Mouse (Mus musculus): ENCODE results near the gene Gps2. TPM values are rescaled to one million over a fixed set of nuclear protein-coding genes. Genes with fewer than 3 reads are reported as not detected.

The Gps2 gene
- polyA plus RNA-seq, 1 experiment from 2014 or later = 49.2 TPM

GRCm38 (mm10) chr11:69930967-69931537 is 17.4 kb downstream of the Gps2 start:
- no peak overlapping the region for H3K9ac ChIP-seq
- 0 out of 2 replicates have a peak, but pooled peaks cover 2% of the 10 kb centered on the region for H3K27me3 ChIP-seq (replicated peaks)
- H3K4me2 ChIP-seq = no peak overlapping the region
- no peak overlapping the region for H3K4me3 ChIP-seq
- no peaks in the 10 kb centered on the region for H3K9me3 ChIP-seq (replicated peaks)
- no peak overlapping the region for H3K27ac ChIP-seq (ENCODE audit: poor library complexity, severe bottlenecking)
- H3K36me3 ChIP-seq = no peaks in the 10 kb centered on the region
- no peak for ATAC-seq (ENCODE audit: insufficient number of reproducible peaks, low FRiP score)
- peaks cover 9% of the 10 kb centered on the region for H3K4me1 ChIP-seq (replicated peaks)
- WGBS = 58% methylated on average over 3 of the region's 3 CpGs

DNA sequence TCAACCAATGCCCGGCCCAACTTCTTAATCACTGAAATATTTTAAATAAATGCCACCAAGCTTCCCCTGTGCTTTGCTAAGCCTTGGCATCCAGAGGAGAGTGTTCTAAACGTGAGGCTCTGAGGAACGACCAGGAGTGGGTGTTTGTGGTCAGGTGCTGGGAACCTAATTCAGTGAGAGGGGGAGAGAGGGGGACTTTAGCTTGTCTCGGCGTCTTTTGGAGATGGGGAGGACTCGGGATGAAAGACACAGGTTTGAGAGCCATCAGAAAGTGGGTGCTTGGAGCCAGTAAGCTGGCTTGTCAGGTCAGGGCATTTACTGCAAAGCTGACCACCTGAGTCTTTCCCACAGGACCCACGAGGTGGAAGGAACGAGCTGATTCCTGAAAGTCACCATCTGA is 18.1 kb downstream of the Gps2 start:
- no peak overlapping the region for H3K4me2 ChIP-seq
- H3K27me3 ChIP-seq (replicated peaks) = peaks cover 8% of the 10 kb centered on the region
- no peak for ATAC-seq (ENCODE audit: insufficient number of reproducible peaks, low FRiP score)
- H3K9ac ChIP-seq = no peak overlapping the region
- no peak overlapping the region for H3K4me3 ChIP-seq
- WGBS = 60% methylated on average over 8 of the region's 8 CpGs
- H3K36me3 ChIP-seq = no peaks in the 10 kb centered on the region
- peaks cover 16% of the 10 kb centered on the region for H3K4me1 ChIP-seq (replicated peaks)
- H3K9me3 ChIP-seq (replicated peaks) = no peaks in the 10 kb centered on the region
- no peak overlapping the region for H3K27ac ChIP-seq (ENCODE audit: poor library complexity, severe bottlenecking)

DNA sequence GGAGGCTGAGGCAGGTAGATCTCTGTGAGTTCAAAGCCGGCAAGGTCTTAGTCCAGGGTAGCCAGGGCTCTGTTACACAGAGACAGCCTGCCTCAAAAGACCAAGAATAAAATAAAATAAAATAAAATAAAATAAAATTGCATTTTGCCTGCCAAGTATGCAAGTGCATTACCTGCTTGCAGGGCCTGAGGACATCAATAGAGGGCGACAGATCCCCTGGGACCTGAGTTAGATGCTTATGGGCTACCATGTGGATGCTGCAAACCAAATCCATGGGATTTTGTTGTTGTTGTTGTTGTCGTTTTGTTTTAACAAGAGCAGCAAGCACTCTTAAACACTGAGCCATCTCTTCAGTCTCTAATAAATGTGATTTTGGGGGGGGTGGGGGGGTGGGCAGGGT is 18.6 kb downstream of the Gps2 start:
- Histone ChIP-seq H3K4me1 (replicated peaks) (peaks cover 21% of the 10 kb centered on the region), H3K4me3 (no peak overlapping the region), H3K27me3 (replicated peaks) (peaks cover 13% of the 10 kb centered on the region), H3K4me2 (no peak overlapping the region), H3K36me3 (no peaks in the 10 kb centered on the region), H3K9me3 (replicated peaks) (no peaks in the 10 kb centered on the region), H3K9ac (no peak overlapping the region), H3K27ac (ENCODE audit: poor library complexity, severe bottlenecking) (no peak overlapping the region)
- WGBS = 32% methylated on average over 3 of the region's 3 CpGs
- no peak for ATAC-seq (ENCODE audit: insufficient number of reproducible peaks, low FRiP score)

GRCm38 (mm10) chr11:69933066-69933465 is 19.4 kb downstream of the Gps2 start:
- Histone ChIP-seq H3K36me3 (no peaks in the 10 kb centered on the region), H3K27me3 (replicated peaks) (peaks cover 21% of the 10 kb centered on the region), H3K4me3 (no peak overlapping the region), H3K9ac (no peak overlapping the region), H3K9me3 (replicated peaks) (no peaks in the 10 kb centered on the region), H3K27ac (ENCODE audit: poor library complexity, severe bottlenecking) (no peak overlapping the region), H3K4me2 (no peak overlapping the region), H3K4me1 (replicated peaks) (peaks cover 28% of the 10 kb centered on the region)
- WGBS = 70% methylated on average over 4 of the region's 4 CpGs
- ATAC-seq (ENCODE audit: insufficient number of reproducible peaks, low FRiP score) = no peak

DNA sequence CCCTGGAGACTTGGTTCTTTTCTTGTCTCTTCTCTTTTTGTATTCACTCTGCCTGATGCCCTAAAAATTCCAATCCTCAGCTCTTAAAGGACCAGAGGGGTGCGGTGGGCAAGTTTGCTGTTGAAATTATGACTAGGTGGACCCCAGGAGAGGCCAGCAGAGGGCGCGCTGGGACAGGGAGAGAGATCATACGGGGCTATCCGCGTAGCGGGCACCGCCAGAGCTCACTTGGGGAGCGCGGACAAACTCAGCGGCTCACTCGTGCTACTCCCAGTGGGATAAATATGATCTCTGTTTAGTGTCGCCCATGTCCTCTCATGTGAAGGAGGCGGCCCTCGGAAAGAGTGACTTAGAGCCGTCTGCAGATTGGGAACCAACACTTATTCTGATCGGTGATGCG is 20.5 kb downstream of the Gps2 start:
- under 1% methylated on average over 18 of the region's 18 CpGs for WGBS
- no peaks in the 10 kb centered on the region for H3K36me3 ChIP-seq
- H3K9me3 ChIP-seq (replicated peaks) = no peaks in the 10 kb centered on the region
- peak overlapping the region; percentile 59 for H3K4me2 ChIP-seq
- peaks cover 32% of the 10 kb centered on the region for H3K27me3 ChIP-seq (replicated peaks)
- peaks cover 28% of the 10 kb centered on the region for H3K4me1 ChIP-seq (replicated peaks)
- peak; percentile 31; the same call in 1 of the 2 replicates for ATAC-seq (ENCODE audit: insufficient number of reproducible peaks, low FRiP score)
- H3K9ac ChIP-seq = 0 out of 2 replicates have a peak overlapping the region, but pooled peaks have one; percentile 13
- H3K4me3 ChIP-seq = no peak overlapping the region
- no peak overlapping the region for H3K27ac ChIP-seq (ENCODE audit: poor library complexity, severe bottlenecking)

GRCm38 (mm10) chr11:69934681-69935080 is 21.0 kb downstream of the Gps2 start:
- Histone ChIP-seq H3K9ac (no peak overlapping the region), H3K4me2 (peak overlapping the region; percentile 59), H3K27ac (ENCODE audit: poor library complexity, severe bottlenecking) (no peak overlapping the region), H3K4me1 (replicated peaks) (peaks cover 28% of the 10 kb centered on the region), H3K36me3 (no peaks in the 10 kb centered on the region), H3K4me3 (no peak overlapping the region), H3K9me3 (replicated peaks) (no peaks in the 10 kb centered on the region), H3K27me3 (replicated peaks) (peaks cover 37% of the 10 kb centered on the region)
- ATAC-seq (ENCODE audit: insufficient number of reproducible peaks, low FRiP score) = no peak
- WGBS = 14% methylated on average over 6 of the region's 6 CpGs

DNA sequence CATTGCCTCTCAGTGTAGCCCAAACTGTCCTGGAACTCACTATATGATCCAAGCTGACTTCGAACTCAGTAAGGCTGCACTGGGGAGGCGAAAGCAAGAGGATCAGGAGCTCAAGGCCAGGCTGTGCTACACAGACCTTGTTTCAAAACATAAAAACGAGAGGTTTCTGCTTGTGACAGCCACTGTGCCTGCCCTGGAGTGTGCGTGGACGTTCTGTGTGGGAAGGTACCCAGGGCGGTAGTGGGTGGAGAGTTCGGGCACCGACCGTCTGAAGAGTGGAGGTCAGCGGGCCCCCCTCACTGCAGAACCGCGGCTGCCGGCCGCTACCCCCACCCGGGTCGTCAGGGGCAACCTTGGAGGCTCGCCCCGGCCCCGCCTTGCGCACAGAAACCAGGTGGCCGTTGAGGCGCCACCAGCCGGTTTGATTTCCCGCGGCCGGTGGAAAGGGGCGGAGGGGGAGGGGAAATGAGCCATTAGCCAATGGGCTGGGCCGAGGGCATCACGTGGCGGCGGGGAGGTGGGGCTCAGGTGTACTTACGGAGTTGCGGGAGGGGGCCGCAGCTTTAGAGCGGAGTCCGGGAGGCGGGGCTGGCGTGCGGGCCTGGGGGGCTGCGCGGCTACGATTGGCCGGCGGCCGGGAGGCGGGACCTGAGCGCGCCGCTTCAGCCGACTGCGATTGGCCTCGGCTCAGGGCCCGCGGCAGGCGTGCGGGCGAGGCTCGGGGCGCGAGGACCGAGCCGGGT is 21.6 kb downstream of the Gps2 start, which contains the start of gene Ybx2:
Gene Ybx2 (plus strand): TSS at position 660 of the 743 bp plus-strand sequence.
- peaks cover 44% of the 10 kb centered on the region for H3K27me3 ChIP-seq (replicated peaks)
- WGBS = 2% methylated on average over 60 of the region's 62 CpGs
- H3K4me1 ChIP-seq (replicated peaks) = peaks cover 28% of the 10 kb centered on the region
- no peaks in the 10 kb centered on the region for H3K9me3 ChIP-seq (replicated peaks)
- no peaks in the 10 kb centered on the region for H3K36me3 ChIP-seq
- H3K4me2 ChIP-seq = peak within 1 kb of the TSS; percentile 98
- H3K27ac ChIP-seq (ENCODE audit: poor library complexity, severe bottlenecking) = no peak within 1 kb of the TSS
- ATAC-seq (ENCODE audit: insufficient number of reproducible peaks, low FRiP score) = peak; percentile 94
- peak within 1 kb of the TSS; percentile 59 for H3K4me3 ChIP-seq
- peak within 1 kb of the TSS; percentile 75 for H3K9ac ChIP-seq

DNA sequence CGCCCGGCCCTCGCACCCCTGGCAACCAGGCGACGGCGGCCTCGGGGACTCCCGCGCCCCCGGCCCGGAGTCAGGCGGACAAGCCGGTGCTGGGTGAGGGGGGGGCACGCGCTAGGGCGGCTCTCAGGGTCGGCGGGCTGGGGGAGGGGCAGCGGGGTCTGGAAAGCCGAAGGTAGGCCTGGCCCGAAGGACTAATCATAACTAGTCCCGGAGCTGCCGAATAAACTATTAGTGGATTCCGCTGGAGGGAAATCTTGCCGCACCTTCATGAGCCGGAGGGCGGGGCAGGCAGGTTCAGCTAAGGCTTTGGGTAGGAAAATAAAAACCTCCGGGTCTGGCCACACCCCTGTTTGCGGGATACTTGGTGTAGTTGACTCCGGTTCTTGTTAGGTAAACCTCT is 22.5 kb downstream of the Gps2 start:
- ATAC-seq (ENCODE audit: insufficient number of reproducible peaks, low FRiP score) = 0 out of 2 replicates have a peak, but pooled peaks have one; percentile 4

DNA sequence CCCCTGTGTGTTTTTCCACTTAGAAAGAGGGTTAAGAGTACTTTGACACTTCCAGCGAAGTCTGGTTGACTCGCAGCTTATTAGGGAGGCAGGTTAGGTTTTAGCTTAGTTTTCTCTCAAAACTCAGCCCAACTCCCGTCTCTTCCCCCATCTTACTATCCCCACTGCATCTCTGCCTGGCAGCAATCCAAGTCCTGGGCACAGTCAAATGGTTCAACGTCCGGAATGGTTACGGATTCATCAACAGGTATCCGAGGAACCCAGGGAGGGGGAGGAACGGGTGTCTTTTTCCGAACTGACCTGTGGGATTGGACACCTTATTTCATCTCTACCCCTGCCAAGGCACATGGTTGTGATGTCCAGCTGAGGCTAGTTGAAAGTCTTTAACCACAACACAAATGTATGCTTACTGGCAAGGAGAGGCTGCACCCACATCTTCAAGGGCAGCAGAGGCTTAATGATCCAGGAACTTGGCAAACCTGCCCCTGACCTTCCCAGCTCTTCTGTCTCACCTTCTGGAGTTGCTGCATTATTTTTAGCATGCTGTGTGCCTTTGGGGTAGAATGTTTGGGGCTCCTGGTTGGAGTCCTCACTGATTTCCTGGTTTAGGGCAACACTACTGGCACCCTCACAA is 23.1 kb downstream of the Gps2 start:
- ATAC-seq (ENCODE audit: insufficient number of reproducible peaks, low FRiP score) = no peak
- Histone ChIP-seq H3K36me3 (no peaks in the 10 kb centered on the region), H3K4me3 (peak overlapping the region; percentile 59), H3K27me3 (replicated peaks) (peaks cover 48% of the 10 kb centered on the region), H3K27ac (ENCODE audit: poor library complexity, severe bottlenecking) (0 out of 2 replicates have a peak overlapping the region, but pooled peaks have one; percentile 0), H3K4me1 (replicated peaks) (peaks cover 28% of the 10 kb centered on the region), H3K9me3 (replicated peaks) (no peaks in the 10 kb centered on the region), H3K4me2 (peak overlapping the region; percentile 98), H3K9ac (0 out of 2 replicates have a peak overlapping the region, but pooled peaks have one; percentile 75)
- WGBS = 48% methylated on average over 9 of the region's 9 CpGs

More for the DNA sequence above, 22.5 kb downstream of the Gps2 start:
- H3K27ac ChIP-seq (ENCODE audit: poor library complexity, severe bottlenecking) = no peak overlapping the region
- H3K4me1 ChIP-seq (replicated peaks) = peaks cover 28% of the 10 kb centered on the region
- peaks cover 48% of the 10 kb centered on the region for H3K27me3 ChIP-seq (replicated peaks)
- peak overlapping the region; percentile 98 for H3K4me2 ChIP-seq
- H3K4me3 ChIP-seq = peak overlapping the region; percentile 59
- WGBS = 2% methylated on average over 30 of the region's 30 CpGs
- H3K9ac ChIP-seq = peak overlapping the region; percentile 75
- H3K36me3 ChIP-seq = no peaks in the 10 kb centered on the region
- no peaks in the 10 kb centered on the region for H3K9me3 ChIP-seq (replicated peaks)

- H3K4me1 ChIP-seq (replicated peaks) = peaks cover 28% of the 10 kb centered on the region
- peak overlapping the region; percentile 98 for H3K4me2 ChIP-seq
- 0 out of 2 replicates have a peak overlapping the region, but pooled peaks have one; percentile 4 for H3K9ac ChIP-seq
- H3K27me3 ChIP-seq (replicated peaks) = peaks cover 48% of the 10 kb centered on the region
- H3K36me3 ChIP-seq = peaks cover 4% of the 10 kb centered on the region
- WGBS = 42% methylated on average over 3 of the region's 4 CpGs
- H3K27ac ChIP-seq (ENCODE audit: poor library complexity, severe bottlenecking) = 0 out of 2 replicates have a peak overlapping the region, but pooled peaks have one; percentile 0
- H3K4me3 ChIP-seq = no peak overlapping the region
- no peaks in the 10 kb centered on the region for H3K9me3 ChIP-seq (replicated peaks)
- ATAC-seq (ENCODE audit: insufficient number of reproducible peaks, low FRiP score) = no peak
These were observed 23.7 kb downstream of the Gps2 start for GRCm38 (mm10) chr11:69937385-69937784.

GRCm38 (mm10) chr11:69937834-69938233 is 24.1 kb downstream of the Gps2 start:
- 68% methylated on average over 5 of the region's 5 CpGs for WGBS
- Histone ChIP-seq H3K9me3 (replicated peaks) (no peaks in the 10 kb centered on the region), H3K9ac (0 out of 2 replicates have a peak overlapping the region, but pooled peaks have one; percentile 4), H3K4me1 (replicated peaks) (peaks cover 28% of the 10 kb centered on the region), H3K36me3 (peaks cover 9% of the 10 kb centered on the region), H3K27ac (ENCODE audit: poor library complexity, severe bottlenecking) (no peak overlapping the region), H3K4me3 (no peak overlapping the region), H3K27me3 (replicated peaks) (peaks cover 50% of the 10 kb centered on the region), H3K4me2 (no peak overlapping the region)
- ATAC-seq (ENCODE audit: insufficient number of reproducible peaks, low FRiP score) = no peak

Data from heart, embryonic 12.5 days (tissue).